Mouse (Mus musculus) layer of hippocampus, adult 18-20 months (tissue): ENCODE measurements around the gene Ptgfrn. TPM values are rescaled to one million over a fixed set of nuclear protein-coding genes. Genes with fewer than 3 reads are reported as not detected.

Experiments used
- DNase-seq, 2 experiments: peaks; one replicate each; pipeline ENCODE4 v3.0.0; 2022; ENCODE audit warnings: low spot score in 2 of 2
- total RNA-seq, 2 experiments: library from RNA; stranded (reverse); gene quantifications; 2 replicates each; pipeline ENCODE4 v1.2.3; 2021

Gene Ptgfrn
- total RNA-seq, 2 experiments from 2014 or later = 7.8 to 11.1 TPM

GRCm38 (mm10) chr3:101080925-101081324 is 29.2 kb downstream of the Ptgfrn start:
- no peak for DNase-seq

GRCm38 (mm10) chr3:101078344-101078743 is 31.7 kb downstream of the Ptgfrn start:
- no peak for DNase-seq

DNA sequence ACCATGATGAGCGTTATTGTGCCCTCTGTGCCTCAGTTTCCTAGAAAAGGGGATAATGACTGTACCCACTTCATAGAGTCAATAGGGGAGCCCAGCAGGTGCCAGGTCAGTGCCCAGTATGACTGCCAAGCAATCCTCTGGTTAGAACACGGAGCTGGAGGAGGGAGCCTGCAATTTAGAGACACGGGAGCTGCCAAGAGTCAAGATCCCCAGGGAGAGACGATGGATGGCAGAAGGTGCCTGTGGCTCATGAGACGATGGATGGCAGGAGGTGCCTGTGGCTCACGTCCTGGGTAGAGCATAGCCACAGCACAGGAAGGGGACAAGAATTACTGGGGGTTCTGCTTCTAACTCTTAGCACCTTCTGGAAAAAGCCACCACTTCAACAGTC is 32.4 kb downstream of the Ptgfrn start:
- no peak for DNase-seq

DNA sequence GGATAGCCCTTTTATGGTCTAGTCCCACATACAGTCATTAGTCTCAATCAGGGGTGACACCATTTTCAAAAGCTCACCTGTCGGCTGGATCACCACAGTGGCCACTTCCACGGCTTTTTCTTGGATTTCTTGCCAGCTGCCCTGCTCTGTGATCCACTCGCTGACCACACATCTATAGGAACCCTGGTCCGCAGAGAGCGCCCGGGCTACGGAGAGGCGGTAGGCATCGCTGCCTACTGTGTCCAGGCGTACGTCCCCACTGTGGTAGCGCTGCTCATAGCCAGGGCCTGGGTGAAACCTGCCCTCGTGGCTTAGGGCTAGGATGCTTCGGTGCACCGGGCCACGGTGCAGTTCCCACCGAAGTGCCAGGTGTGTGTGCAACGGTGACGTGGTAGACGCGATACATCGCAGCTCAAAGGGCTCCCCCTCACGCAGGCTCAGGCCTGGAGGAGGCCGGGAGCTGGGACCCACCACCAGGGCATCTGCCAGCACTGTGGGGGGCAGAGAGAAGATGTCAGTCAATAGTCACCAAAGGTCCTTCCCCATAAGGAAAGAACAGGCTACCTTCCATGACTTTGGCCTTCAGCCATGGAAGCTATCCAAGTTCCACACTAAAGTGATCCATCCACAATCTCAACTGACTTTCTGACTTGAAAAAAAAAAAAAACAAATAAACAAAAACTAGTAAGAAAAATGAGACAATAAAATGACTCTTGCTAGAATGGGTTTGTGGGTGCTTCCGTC is 32.9 kb downstream of the Ptgfrn start:
- DNase-seq = no peak

DNA sequence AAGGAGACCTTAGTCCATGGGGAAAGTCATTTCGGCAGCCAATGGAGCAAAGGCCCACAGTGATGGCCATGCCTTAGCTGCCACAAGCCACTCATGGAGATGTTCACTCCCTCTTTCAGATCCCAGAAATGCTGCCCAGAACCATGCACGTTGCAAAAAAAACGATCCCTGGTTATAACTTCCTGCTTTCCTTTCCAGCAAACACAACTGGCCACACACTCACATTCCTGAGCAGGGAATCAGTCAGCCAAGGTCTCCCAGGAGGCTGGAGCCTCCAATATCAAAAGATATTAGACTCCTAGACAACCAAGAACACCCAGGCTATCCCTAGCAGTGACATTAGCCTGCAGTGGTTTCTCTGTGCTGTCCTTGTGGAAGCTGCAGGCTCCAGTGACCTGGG is 34.2 kb downstream of the Ptgfrn start:
- no peak for DNase-seq

- DNase-seq = no peak
Observed at GRCm38 (mm10) chr3:101073384-101073783, 36.7 kb downstream of the Ptgfrn start.

GRCm38 (mm10) chr3:101072506-101073215 is 37.4 kb downstream of the Ptgfrn start:
- no peak for DNase-seq

DNA sequence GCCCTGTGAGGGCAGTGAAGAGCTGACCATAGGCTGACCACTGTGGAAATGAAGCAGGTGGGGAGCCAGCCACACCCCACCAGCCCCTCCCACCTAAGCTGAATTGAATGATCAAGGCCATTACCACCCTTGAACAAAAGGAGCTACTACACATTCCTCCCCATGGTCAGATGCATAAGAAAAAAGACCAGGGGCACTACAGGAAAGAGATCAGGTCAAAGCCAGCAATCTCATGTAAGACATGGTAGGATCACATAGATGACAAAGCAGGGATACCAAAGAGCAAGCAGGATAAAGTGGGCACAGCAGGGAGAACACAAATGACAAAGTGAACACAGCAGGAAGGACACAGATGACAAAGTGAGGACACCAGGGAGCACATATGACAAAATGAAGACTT is 38.5 kb downstream of the Ptgfrn start:
- no peak for DNase-seq

DNA sequence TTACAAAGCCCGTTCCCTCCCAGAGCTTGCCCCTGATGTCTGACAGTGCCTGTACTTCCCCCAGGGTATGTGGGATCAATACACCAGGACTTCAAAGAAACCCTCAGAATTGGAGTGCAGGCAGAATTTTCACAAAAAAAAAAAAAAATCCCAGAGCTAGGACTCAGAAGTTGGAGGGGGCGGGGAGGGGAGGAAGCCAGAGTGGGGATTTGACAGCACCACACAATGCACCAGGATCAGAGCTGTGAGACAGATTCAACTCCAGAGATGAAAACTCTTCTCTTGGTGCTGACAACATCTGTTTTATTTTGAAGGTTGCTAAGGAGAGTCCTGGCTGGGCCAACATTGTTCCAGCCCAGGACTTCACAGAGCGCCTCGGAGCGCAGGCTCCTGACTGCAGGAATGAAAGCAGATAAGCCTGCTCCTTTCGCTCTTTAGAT is 39.3 kb downstream of the Ptgfrn start:
- DNase-seq = no peak

- DNase-seq = no peak
Observed at GRCm38 (mm10) chr3:101070230-101070795, 39.8 kb downstream of the Ptgfrn start.

- no peak for DNase-seq
Observed at GRCm38 (mm10) chr3:101068701-101069100, 41.4 kb downstream of the Ptgfrn start.

DNA sequence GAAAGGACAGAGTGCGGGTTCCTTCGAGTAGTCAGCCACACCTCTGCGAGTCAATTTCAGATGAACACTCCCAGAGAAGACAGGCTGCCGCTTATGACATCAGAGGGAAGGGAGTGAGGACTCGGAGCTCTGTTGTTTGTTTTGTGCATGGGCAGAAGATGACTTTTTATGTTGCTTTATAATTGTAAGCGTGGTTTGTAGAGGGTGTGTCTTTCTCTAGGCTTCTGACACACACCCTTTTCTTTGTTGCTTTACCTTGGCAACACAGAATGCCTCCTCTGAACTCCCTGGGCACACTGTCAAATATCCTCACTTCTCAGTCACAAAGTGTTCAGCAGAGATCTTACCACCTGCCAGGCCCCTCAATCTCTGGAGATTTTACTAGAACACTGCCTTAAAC is 43.9 kb downstream of the Ptgfrn start:
- no peak for DNase-seq

GRCm38 (mm10) chr3:101061865-101062585 is 48.1 kb downstream of the Ptgfrn start:
- no peak for DNase-seq

GRCm38 (mm10) chr3:101059214-101059613 is 50.9 kb downstream of the Ptgfrn start:
- DNase-seq = no peak

DNA sequence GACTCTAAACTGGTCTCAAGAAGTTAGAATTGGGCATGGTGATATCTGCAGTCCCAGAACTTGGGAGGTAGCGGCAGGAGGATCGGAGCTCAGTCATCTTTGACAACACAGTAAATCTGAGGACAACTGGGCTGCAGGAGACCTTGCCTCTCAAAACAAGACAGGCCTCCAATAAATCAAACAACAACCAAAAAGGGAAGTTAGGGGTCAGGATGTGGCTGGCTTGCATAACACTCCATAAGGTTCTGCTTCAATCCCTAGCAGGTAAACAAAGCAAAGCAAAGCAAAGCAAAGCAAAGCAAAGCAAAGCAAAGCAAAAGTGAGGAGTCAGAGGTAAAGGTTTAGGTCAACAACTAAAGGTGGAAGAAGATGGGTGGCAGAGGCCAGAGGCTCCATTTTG is 51.9 kb downstream of the Ptgfrn start:
- DNase-seq = no peak

GRCm38 (mm10) chr3:101055216-101055615 is 54.9 kb downstream of the Ptgfrn start:
- no peak for DNase-seq

GRCm38 (mm10) chr3:101051601-101052000 is 58.5 kb downstream of the Ptgfrn start:
- no peak for DNase-seq

DNA sequence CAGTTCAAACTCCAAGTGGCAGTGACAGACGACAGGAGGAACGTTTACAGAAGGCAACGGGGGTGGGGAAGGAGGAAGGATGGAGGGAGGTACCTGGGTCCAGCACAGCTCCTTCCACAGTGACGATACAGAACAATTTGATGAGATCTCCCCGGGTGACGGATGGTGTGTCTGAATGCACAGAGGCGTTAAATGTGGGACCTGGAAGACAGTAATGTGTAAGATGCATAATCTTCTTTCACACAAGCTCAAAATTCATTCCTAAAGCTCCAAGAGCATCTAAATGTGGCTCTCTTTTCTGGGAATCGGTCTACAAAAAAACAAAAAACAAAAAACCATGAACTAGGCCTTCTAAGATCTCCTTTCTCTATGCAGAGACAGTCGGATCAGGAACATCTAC is 60.1 kb downstream of the Ptgfrn start:
- DNase-seq = no peak

- no peak for DNase-seq
Observed at GRCm38 (mm10) chr3:101048781-101049180, 61.3 kb downstream of the Ptgfrn start.

DNA sequence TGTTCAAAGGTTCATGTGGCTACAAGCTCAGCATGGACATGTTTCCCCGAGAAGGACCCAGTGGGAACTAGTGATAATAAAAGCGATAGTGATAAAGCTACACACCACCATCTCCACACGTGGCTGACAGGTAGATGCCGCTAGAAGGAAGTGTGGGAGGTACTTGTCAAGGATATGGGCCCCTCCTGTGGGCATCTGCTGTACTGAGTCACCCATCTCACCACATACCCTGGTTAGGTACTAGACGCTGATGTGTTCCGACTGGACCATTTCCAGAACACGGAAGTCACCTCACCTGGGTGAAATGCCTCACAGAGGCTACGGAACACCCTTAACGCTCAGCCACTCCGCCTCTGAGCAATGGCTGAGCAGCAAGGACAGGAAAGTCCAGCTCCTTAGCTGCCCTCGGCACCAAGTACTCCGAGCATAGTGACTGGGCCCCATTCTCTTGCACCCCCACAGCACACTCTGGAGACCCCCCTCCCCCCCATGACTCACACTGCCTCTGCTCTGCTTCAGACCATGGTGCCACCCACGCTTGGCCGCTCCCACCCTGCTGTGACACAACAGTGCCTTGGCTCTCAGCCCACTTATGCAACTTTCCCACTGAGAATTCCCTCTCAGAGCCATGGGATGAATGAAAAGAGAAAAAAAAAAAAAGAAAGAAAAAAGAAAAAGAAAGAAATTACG is 62.3 kb downstream of the Ptgfrn start:
- DNase-seq = peak; percentile 67 to 93

DNA sequence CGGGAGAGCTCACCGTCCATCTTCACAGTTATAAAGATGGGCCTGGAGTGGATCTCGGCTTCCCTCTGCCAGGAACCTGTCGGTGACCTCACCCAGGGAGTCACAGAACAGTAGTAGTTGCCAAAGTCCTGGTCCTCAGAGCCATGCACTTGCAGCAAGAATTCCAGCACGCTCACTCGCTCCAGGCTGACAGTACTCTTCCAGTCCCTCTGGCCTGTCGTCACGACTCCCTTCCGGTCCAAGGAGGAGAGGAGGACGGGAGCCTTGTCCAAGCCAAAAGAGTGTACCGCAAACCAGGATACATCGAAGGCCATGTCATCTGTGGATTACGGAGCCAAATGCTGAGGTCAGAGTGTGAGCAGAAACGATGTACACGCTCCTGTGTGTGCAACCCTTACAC is 64.6 kb downstream of the Ptgfrn start:
- DNase-seq = no peak
